Mouse (Mus musculus): Measurements from ENCODE around the gene Olfr71. TPM values are rescaled to one million over a fixed set of nuclear protein-coding genes. Genes with fewer than 3 reads are reported as not detected.

Gene Olfr71
- total and polyA plus RNA-seq, 2 experiments from 2014 or later, result not detected

DNA sequence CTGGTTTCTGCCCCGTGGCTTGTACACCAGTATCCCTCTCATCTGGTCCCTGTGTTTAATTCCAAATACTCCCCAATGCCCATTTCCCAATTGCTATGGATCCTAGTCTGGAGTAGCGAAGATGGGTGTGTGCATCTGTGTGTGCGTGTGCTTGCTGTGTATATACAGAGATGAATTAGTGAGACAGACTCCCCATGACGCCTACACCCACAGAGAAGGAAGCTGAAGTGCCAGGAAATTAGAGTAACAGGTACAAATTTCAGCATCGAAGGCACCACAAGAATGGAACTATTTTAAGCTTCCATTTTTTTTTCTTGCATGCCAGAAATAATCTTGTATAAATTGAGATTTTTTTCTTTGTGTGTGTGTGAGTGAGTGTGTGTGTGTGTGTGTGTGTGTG lies 19.0 kb downstream of the Olfr71 start:
- 88% methylated on average over 5 of the region's 5 CpGs for WGBS
- ATAC-seq (ENCODE audit: low FRiP score) (no peak), DNase-seq (ENCODE audit: low spot score) (no peak)
- Histone ChIP-seq H3K9ac (replicated peaks; ENCODE audit: low read length, poor library complexity, severe bottlenecking) (no peak overlapping the region), H3K4me1 (ENCODE audit: insufficient read depth, low read length) (no peaks in the 10 kb centered on the region), H3K36me3 (ENCODE audit: insufficient read depth, low read length) (peaks cover 32% of the 10 kb centered on the region), H3K4me3 (ENCODE audit: low read depth, low read length) (no peak overlapping the region), H3K27me3 (ENCODE audit: insufficient read depth, low read length) (no peaks in the 10 kb centered on the region), H3K4me2 (ENCODE audit: low read depth, low read length, poor library complexity, severe bottlenecking) (no peak overlapping the region), H3K9me3 (ENCODE audit: low read length) (no peaks in the 10 kb centered on the region), H3K27ac (ENCODE audit: low read depth, low read length) (no peak overlapping the region)
- no peak for TF ChIP-seq CTCF (IDR thresholded peaks at IDR 0.05)

DNA sequence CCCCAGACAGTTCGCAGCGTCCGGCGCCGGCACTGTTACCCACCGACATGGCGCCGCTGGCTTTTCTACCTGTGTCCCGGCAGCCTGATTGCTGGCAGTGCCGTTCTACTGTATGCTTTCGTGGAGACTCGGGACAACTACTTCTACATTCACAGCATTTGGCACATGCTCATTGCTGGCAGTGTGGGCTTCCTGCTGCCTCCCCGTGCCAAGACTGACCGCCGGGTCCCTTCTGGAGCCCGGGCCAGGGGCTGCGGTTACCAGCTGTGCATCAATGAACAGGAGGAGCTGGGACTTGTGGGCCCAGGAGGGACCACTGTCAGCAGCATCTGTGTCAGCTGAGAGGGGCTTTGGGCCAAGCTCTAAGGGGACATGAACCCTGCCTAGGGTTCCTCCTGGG lies 20.0 kb downstream of the Olfr71 start:
- Histone ChIP-seq H3K9me3 (ENCODE audit: low read length) (no peaks in the 10 kb centered on the region), H3K9ac (replicated peaks; ENCODE audit: low read length, poor library complexity, severe bottlenecking) (no peak overlapping the region), H3K4me1 (ENCODE audit: insufficient read depth, low read length) (no peaks in the 10 kb centered on the region), H3K36me3 (ENCODE audit: insufficient read depth, low read length) (peaks cover 41% of the 10 kb centered on the region), H3K27ac (ENCODE audit: low read depth, low read length) (no peak overlapping the region), H3K4me3 (ENCODE audit: low read depth, low read length) (no peak overlapping the region), H3K4me2 (ENCODE audit: low read depth, low read length, poor library complexity, severe bottlenecking) (no peak overlapping the region), H3K27me3 (ENCODE audit: insufficient read depth, low read length) (no peaks in the 10 kb centered on the region)
- no peak for TF ChIP-seq CTCF (IDR thresholded peaks at IDR 0.05)
- 88% methylated on average over 17 of the region's 17 CpGs for WGBS
- DNase-seq (ENCODE audit: low spot score) (no peak), ATAC-seq (ENCODE audit: low FRiP score) (no peak)

DNA sequence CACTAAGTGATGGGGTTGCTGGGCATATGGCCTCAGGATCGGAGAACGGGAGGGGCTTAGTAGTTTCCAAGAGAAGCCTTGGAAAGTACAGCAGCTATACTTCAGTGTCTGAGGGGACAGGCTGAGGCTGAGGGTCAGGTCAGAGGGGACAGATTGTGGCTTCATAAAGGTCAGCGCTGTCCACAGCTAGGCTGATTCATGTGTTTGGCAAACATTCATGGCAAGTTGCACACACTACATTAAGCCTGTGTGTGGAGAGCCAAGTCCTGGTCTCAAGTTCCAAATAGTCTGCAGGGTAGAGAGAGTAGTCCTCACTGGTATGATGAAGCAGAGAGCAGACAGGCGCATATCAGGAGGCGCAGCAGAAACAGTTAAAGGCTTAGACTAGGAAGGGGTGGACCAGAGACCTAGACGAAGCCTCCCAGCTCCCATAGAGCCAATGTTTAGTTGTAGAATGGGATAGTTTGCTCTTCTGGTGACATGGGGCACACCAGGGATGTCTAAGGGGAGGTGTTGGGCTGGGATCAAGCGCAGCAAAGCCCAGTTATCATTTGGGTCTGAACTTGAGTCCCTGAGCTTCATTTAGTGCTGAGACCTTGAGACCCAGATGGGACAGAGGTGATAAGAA lies 30.5 kb downstream of the Olfr71 start:
- Histone ChIP-seq H3K36me3 (ENCODE audit: insufficient read depth, low read length) (peaks cover 72% of the 10 kb centered on the region), H3K4me3 (ENCODE audit: low read depth, low read length) (no peak overlapping the region), H3K4me1 (ENCODE audit: insufficient read depth, low read length) (no peaks in the 10 kb centered on the region), H3K9ac (replicated peaks; ENCODE audit: low read length, poor library complexity, severe bottlenecking) (no peak overlapping the region), H3K27ac (ENCODE audit: low read depth, low read length) (no peak overlapping the region), H3K27me3 (ENCODE audit: insufficient read depth, low read length) (no peaks in the 10 kb centered on the region), H3K9me3 (ENCODE audit: low read length) (no peaks in the 10 kb centered on the region), H3K4me2 (ENCODE audit: low read depth, low read length, poor library complexity, severe bottlenecking) (no peak overlapping the region)
- DNase-seq (ENCODE audit: low spot score), result no peak
- ATAC-seq (ENCODE audit: low FRiP score), result no peak
- TF ChIP-seq CTCF (IDR thresholded peaks at IDR 0.05), result no peak
- 96% methylated on average over 7 of the region's 7 CpGs for WGBS

DNA sequence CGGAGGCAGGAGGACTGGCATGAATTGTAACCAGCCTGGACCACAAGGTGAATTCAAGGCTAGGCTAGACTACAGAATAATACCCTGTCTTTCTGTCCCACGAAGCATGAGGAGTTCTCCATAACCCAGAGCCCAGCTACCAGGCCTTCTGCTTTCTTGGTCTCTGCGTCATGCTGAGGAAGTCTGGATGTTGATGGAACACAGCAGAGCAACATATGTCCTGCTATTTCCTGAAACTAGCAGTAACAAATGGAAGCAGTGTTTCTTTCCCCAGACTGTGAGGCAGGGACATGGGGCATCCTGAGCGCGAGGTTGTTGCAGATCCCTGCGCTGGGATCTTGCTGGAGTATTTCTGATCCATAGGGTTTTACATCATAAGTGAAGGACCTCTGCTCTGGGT lies 31.5 kb downstream of the Olfr71 start:
- Histone ChIP-seq H3K9me3 (ENCODE audit: low read length) (no peaks in the 10 kb centered on the region), H3K4me3 (ENCODE audit: low read depth, low read length) (no peak overlapping the region), H3K4me1 (ENCODE audit: insufficient read depth, low read length) (no peaks in the 10 kb centered on the region), H3K36me3 (ENCODE audit: insufficient read depth, low read length) (peaks cover 72% of the 10 kb centered on the region), H3K27ac (ENCODE audit: low read depth, low read length) (no peak overlapping the region), H3K27me3 (ENCODE audit: insufficient read depth, low read length) (no peaks in the 10 kb centered on the region), H3K9ac (replicated peaks; ENCODE audit: low read length, poor library complexity, severe bottlenecking) (no peak overlapping the region), H3K4me2 (ENCODE audit: low read depth, low read length, poor library complexity, severe bottlenecking) (no peak overlapping the region)
- TF ChIP-seq CTCF (IDR thresholded peaks at IDR 0.05), result no peak
- WGBS, result 82% methylated on average over 6 of the region's 6 CpGs
- DNase-seq (ENCODE audit: low spot score), result no peak
- ATAC-seq (ENCODE audit: low FRiP score), result no peak

DNA sequence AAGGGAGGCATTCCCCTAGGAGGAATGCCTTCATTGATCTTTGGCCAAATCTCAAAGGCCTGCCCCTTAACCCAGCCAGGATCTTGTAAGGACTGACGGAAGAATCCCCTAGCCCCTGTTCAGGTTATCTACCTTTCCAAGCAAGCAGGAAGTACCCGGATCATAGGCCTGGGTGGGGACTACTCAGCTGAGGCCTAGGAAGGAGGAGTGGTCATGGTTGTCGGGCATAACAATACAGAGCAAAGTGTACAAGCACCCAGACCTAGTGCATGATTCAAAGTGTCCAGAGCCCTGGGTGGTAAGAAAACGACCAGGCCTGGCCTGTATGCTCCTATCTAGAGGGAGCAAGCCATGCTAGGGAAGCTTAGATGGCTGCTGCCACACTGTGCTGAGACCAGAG lies 34.4 kb downstream of the Olfr71 start:
- no peak for ATAC-seq (ENCODE audit: low FRiP score)
- Histone ChIP-seq H3K4me3 (ENCODE audit: low read depth, low read length) (no peak overlapping the region), H3K4me2 (ENCODE audit: low read depth, low read length, poor library complexity, severe bottlenecking) (no peak overlapping the region), H3K27me3 (ENCODE audit: insufficient read depth, low read length) (no peaks in the 10 kb centered on the region), H3K27ac (ENCODE audit: low read depth, low read length) (no peak overlapping the region), H3K4me1 (ENCODE audit: insufficient read depth, low read length) (peaks cover 7% of the 10 kb centered on the region), H3K9ac (replicated peaks; ENCODE audit: low read length, poor library complexity, severe bottlenecking) (no peak overlapping the region), H3K9me3 (ENCODE audit: low read length) (no peaks in the 10 kb centered on the region), H3K36me3 (ENCODE audit: insufficient read depth, low read length) (peaks cover 52% of the 10 kb centered on the region)
- WGBS, result 75% methylated on average over 4 of the region's 4 CpGs
- TF ChIP-seq CTCF (IDR thresholded peaks at IDR 0.05), result no peak
- DNase-seq (ENCODE audit: low spot score), result no peak

DNA sequence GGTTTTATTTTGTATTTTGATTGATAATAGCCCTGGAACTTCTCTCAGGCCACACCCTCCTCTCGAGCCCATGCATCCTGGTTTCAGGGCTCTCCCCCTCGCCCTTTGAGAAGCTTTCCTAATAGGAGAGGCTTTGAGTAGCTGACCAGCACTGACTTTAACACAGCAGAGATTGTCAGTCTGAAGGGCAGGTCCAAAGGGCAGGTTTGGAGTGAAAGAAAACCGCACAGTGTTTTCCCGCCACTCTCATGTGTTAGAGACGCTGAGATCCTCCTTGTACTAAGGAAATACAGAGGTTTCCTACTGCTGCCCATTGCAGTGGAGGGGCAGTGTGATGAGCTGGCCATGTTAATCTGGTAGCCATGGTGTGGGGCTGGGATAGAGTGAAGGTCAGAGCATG lies 35.1 kb downstream of the Olfr71 start:
- peaks cover 11% of the 10 kb centered on the region for H3K4me1 ChIP-seq (ENCODE audit: insufficient read depth, low read length)
- 81% methylated on average over 5 of the region's 5 CpGs for WGBS
- H3K9me3 ChIP-seq (ENCODE audit: low read length), result no peaks in the 10 kb centered on the region
- H3K27me3 ChIP-seq (ENCODE audit: insufficient read depth, low read length), result no peaks in the 10 kb centered on the region
- H3K4me2 ChIP-seq (ENCODE audit: low read depth, low read length, poor library complexity, severe bottlenecking), result no peak overlapping the region
- no peak overlapping the region for H3K4me3 ChIP-seq (ENCODE audit: low read depth, low read length)
- no peak for TF ChIP-seq CTCF (IDR thresholded peaks at IDR 0.05)
- H3K36me3 ChIP-seq (ENCODE audit: insufficient read depth, low read length), result peaks cover 49% of the 10 kb centered on the region
- no peak overlapping the region for H3K27ac ChIP-seq (ENCODE audit: low read depth, low read length)
- no peak for DNase-seq (ENCODE audit: low spot score)
- H3K9ac ChIP-seq (replicated peaks; ENCODE audit: low read length, poor library complexity, severe bottlenecking), result no peak overlapping the region
- no peak for ATAC-seq (ENCODE audit: low FRiP score)
